Comparison of ENCODE assay signal across 12 mouse cellular contexts in the genomic region with DNA sequence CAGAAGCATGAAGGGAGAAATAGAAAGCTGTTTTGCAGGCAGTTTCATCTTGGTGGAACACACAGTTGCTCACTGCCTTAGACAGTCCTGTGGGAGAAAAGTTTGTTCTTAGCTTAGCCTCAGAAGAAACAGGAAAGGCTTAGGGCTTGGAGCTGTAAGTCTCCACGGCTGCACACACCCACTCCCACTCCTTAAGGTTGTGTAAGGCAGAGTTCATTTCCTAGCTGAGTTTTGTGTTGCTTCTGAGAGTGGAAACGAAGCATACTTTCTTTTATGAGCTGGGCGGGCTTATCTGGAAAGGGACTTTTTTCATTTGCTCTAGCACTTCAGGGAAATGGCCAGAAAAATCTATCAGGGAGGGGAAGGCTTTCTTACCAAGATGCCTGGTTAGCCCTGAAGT. TPM values are rescaled to one million over a fixed set of nuclear protein-coding genes. Genes with fewer than 3 reads are reported as not detected.
DNase-seq lines count a peak whose midpoint lies in the region; ATAC-seq lines count a peak whose summit lies in the region.
"Had no signal": no experiment of that assay in that cellular context is flagged by ENCODE, and none has a peak within 500 bp of the region (broad histone marks: within the 10 kb centered on the region; RNA-seq: fewer than 3 reads in every experiment).

No protein-coding gene starts in this region.

- H3K27me3 ChIP-seq in hindbrain, embryonic 13.5 days: no peaks in the 10 kb centered on the region
- H3K27me3 ChIP-seq in hindbrain, embryonic 16.5 days (replicated peaks; ENCODE audit: control insufficient read depth, insufficient read depth, low read length): no peaks in the 10 kb centered on the region

- 74% methylated on average over 3 of the region's 3 CpGs for WGBS in hindbrain, embryonic 13.5 days
- 69% methylated on average over 3 of the region's 3 CpGs for WGBS in hindbrain, embryonic 16.5 days
- WGBS in large intestine, adult 2 months: 11% methylated on average over 3 of the region's 3 CpGs

- no peaks in the 10 kb centered on the region for H3K9me3 ChIP-seq in hindbrain, embryonic 13.5 days
- H3K9me3 ChIP-seq in hindbrain, embryonic 16.5 days (ENCODE audit: control insufficient read depth, low read length): no peaks in the 10 kb centered on the region

- no peak for ATAC-seq in hindbrain, embryonic 13.5 days (ENCODE audit: low FRiP score)
- no peak for ATAC-seq in hindbrain, embryonic 16.5 days

- peaks cover 48% of the 10 kb centered on the region for H3K36me3 ChIP-seq in hindbrain, embryonic 13.5 days
- peaks cover 31% of the 10 kb centered on the region for H3K36me3 ChIP-seq in hindbrain, embryonic 16.5 days (ENCODE audit: control insufficient read depth, insufficient read depth, low read length)

- H3K4me1 ChIP-seq in hindbrain, embryonic 13.5 days (replicated peaks): peaks cover 19% of the 10 kb centered on the region
- H3K4me1 ChIP-seq in hindbrain, embryonic 16.5 days (ENCODE audit: control insufficient read depth, insufficient read depth, low read depth, low read length): peaks cover 6% of the 10 kb centered on the region

- intact Hi-C loops in gastrocnemius, postnatal 36 days (cut with DNase I): no loop called here

- H3K4me3 ChIP-seq in hindbrain, embryonic 13.5 days: no peak overlapping the region
- no peak overlapping the region for H3K4me3 ChIP-seq in hindbrain, embryonic 16.5 days (ENCODE audit: low read length)

- no peak overlapping the region for H3K9ac ChIP-seq in hindbrain, embryonic 13.5 days
- H3K9ac ChIP-seq in hindbrain, embryonic 16.5 days (ENCODE audit: low read depth, low read length): no peak overlapping the region

- H3K4me2 ChIP-seq in hindbrain, embryonic 13.5 days: no peak overlapping the region
- H3K4me2 ChIP-seq in hindbrain, embryonic 16.5 days (ENCODE audit: low read length): no peak overlapping the region

- H3K27ac ChIP-seq in hindbrain, embryonic 13.5 days: peak overlapping the region; percentile 71; the same call in 1 of the 2 replicates
- H3K27ac ChIP-seq in hindbrain, embryonic 16.5 days (ENCODE audit: low read depth, low read length): no peak overlapping the region; the same call in 1 of the 2 replicates
- H3K27ac ChIP-seq: macrophage had no signal

- peak; percentile 20 for DNase-seq in urinary bladder, postnatal 14 days (ENCODE audit: low spot score)
- DNase-seq in urinary bladder, adult 2 months (ENCODE audit: low spot score): no peak
- DNase-seq in large intestine, adult 2 months (ENCODE audit: low read depth, low spot score): peak; percentile 83
- no peak for DNase-seq in layer of hippocampus, adult 9-10 months (ENCODE audit: low spot score)
- DNase-seq in gastrocnemius, postnatal 36 days: no peak
- DNase-seq: thymus, postnatal 36 days had no signal

RNA-seq across cellular contexts. Expression of a gene that starts 57.1 kb away (rescaled TPM):
- polyA plus RNA-seq in hindbrain, embryonic 13.5 days (2015; fragmentation: Nextera tagmentation; extraction: Ambion mirVana): 0.26 and 1.0 TPM in 2 replicates
- 0.40 TPM in 1 of 2 replicates, not detected in the other for polyA plus RNA-seq in hindbrain, embryonic 16.5 days (2015; fragmentation: Nextera tagmentation; extraction: Ambion mirVana)
- not detected in 2 replicates for polyA plus RNA-seq in urinary bladder, adult 2 months (2012; rRNA removed)
- not detected in 2 replicates for polyA plus RNA-seq in large intestine, adult 2 months (2012; rRNA removed)
- not detected for total RNA-seq in gastrocnemius, postnatal 36 days (2021)
- total RNA-seq: hematopoietic stem cell, adult 5-6 weeks had no signal
- polyA plus RNA-seq: forebrain, embryonic 11.5 days; macrophage; neural tube, embryonic 11.5 days had no signal

Comparison
In these comparisons a context has a peak if more than half of its experiments do, and no peak if none do; other contexts are left out.
1. DNase-seq: peak in urinary bladder, postnatal 14 days (single experiment) and large intestine, adult 2 months (single experiment); none in urinary bladder, adult 2 months (single experiment), layer of hippocampus, adult 9-10 months (single experiment) and gastrocnemius, postnatal 36 days (0 of 2).